18 mouse cellular contexts compared by ENCODE assay signal in the genomic region with DNA sequence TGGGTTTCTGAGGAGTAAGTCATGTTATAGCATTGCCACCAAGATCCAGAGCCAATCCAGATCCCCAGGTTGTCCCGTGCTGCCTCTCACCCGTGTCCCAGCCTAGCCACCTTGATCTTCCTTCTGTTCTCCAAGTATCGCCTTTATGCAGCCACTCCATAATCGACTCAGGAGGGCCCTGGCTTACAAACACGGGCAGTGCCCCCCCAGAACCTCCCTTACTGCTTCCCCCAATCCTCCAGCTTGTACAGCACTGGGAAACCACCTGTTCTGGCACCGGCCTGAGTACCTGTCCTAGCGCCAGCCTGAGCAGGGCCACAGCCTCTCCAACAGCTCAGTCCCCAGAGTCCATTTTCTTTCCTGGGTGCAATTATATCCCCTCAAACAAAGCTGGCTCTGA. TPM values are rescaled to one million over a fixed set of nuclear protein-coding genes. Genes with fewer than 3 reads are reported as not detected.
"Had no signal": no experiment of that assay in that cellular context is flagged by ENCODE, and none has a peak within 500 bp of the region (broad histone marks: within the 10 kb centered on the region; RNA-seq: fewer than 3 reads in every experiment).

No protein-coding gene starts in this region.

- H3K27ac ChIP-seq: limb, embryonic 12.5 days; limb, embryonic 15.5 days; liver, embryonic 14.5 days; macrophage; neural tube, embryonic 12.5 days; neural tube, embryonic 15.5 days; stomach, postnatal 0 days had no signal

- H3K36me3 ChIP-seq: limb, embryonic 12.5 days; limb, embryonic 15.5 days; neural tube, embryonic 12.5 days; neural tube, embryonic 15.5 days had no signal

- H3K9me3 ChIP-seq: limb, embryonic 12.5 days; limb, embryonic 15.5 days; neural tube, embryonic 12.5 days; neural tube, embryonic 15.5 days had no signal

- H3K9ac ChIP-seq: limb, embryonic 12.5 days; limb, embryonic 15.5 days; liver, embryonic 14.5 days; liver, postnatal 0 days; lung, embryonic 14.5 days; neural tube, embryonic 12.5 days; neural tube, embryonic 15.5 days had no signal

- ATAC-seq: liver, postnatal 0 days; lung, postnatal 0 days had no signal

- H3K4me2 ChIP-seq: limb, embryonic 12.5 days; limb, embryonic 15.5 days; liver, embryonic 11.5 days; lung, embryonic 14.5 days; neural tube, embryonic 12.5 days; neural tube, embryonic 15.5 days had no signal

- DNase-seq: liver, postnatal 0 days; lung, embryonic 14.5 days; right cerebral cortex, adult 18-20 months; right cerebral cortex, postnatal 14 days; right cerebral cortex, postnatal 4 days; thymus, adult 2 months; thymus, postnatal 14 days; thymus, postnatal 4 days had no signal

- H3K27me3 ChIP-seq: limb, embryonic 15.5 days; neural tube, embryonic 12.5 days; neural tube, embryonic 15.5 days had no signal

- H3K4me3 ChIP-seq: limb, embryonic 12.5 days; limb, embryonic 15.5 days; neural tube, embryonic 12.5 days; neural tube, embryonic 15.5 days had no signal

RNA-seq across cellular contexts. Expression of a gene that starts 12.2 kb away (rescaled TPM):
- total RNA-seq: megakaryocyte, adult 5-6 weeks had no signal
- polyA plus RNA-seq: liver, postnatal 0 days; lung, postnatal 0 days; macrophage had no signal
